Mouse (Mus musculus): ENCODE measurements around the gene Ina.
A peak's percentile ranks its signal among the peaks of the same experiment; 100 is the strongest.

Ina gene

DNA sequence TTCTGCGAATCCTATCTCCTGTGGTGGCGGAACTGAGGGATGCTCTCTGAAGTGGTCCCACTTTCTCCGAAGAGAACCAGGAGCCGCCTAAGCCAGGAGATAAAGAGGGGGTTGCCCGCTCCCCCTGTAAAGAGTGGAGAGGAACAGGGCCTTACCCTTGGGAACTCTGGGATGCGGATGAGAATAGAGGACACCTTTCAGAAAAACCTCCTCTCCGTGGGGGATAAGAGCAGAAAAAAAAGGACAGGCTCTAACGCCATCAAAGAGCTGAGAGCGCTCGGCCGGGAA, 395 bp upstream of the Ina start:
- DNase-seq (ENCODE audit: low read depth) = no peak

DNA sequence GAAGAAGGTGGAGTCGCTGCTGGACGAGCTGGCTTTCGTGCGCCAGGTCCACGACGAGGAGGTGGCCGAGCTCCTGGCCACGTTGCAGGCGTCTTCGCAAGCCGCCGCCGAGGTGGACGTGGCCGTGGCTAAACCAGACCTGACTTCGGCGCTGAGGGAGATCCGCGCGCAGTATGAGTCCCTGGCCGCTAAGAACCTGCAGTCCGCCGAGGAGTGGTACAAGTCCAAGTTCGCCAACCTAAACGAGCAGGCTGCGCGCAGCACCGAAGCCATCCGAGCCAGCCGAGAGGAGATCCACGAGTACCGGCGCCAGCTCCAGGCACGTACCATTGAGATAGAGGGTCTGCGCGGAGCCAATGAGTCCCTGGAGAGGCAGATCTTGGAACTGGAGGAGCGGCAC, 898 bp downstream of the Ina start:
- no peak for DNase-seq (ENCODE audit: low read depth)

DNA sequence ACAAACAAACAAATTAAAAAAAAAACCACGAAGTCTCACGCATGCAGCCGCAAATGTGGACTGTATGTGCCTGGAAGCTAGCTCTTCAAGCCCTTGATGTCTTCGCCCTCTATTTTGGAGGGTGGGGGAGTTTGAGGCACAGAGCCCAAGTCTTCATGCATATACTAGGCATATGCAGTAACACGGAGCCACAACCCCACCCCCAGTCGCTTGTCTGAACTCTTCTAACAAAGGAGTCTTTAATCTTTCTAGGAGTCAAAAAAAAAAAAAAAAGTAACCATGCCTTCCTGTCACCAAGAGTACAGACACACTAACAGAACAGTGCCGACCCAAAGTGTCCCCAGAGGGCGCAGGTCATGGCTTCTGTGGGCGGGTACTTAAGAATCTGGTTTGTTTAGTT, 1.5 kb downstream of the Ina start:
- DNase-seq (ENCODE audit: low read depth) = no peak

DNA sequence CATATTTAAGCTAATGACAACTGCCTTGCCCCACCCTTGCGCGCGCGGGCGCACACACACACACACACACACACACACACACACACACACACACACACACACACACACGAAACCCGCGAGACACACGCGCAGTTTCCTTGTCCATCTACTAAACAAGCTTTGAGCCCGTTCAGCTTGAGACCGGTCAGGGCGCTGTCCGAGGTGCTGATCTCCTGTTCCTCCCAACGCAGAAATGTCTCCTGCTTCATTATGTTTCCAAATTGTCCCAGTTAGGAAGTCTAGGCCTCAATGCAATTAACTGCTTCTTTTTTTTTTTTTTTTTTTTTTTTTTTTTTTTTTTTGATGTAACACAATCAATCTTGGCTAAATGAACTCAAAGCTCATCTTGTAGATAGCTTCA, 2.0 kb downstream of the Ina start:
- peak; percentile 62 for DNase-seq (ENCODE audit: low read depth)

DNA sequence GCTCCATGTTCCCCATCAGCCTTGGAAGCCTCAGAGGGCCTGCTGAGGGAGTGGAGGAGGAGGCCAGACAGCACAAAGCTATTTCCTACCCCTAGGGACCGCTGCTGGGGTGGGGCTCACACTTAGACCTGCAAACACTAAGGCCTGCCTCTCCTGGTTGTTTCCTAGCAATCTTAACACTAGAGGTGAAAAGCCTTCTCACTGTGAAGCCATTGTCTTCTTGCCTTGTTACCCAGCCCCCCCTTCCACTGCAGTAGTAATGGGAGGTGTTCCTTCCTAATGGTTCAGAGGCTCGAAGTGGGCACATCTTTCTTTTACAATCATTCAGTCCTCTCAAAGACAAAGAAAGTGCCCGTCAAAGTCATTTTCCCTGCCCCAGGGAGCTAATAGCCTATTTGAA, 3.3 kb downstream of the Ina start:
- DNase-seq (ENCODE audit: low read depth) = no peak

DNA sequence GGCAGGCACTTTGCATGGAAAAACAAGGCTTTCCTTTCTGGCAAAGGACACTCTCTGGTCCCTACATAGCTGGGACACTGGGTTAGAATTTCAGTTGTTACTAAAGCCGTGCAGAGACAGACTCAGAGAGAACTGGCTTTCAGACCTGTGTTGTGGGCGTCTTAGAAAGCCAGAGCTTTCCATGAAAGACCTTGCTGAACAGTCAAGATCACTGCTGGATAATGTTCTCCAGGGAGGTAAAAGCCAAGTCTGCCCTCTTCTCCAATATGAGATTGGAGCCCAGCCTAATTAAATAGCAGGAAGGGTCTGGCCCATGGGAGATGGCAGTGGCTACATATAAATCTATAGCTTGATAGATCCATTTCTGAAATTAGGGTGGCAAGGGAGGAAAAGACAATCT, 3.8 kb downstream of the Ina start:
- no peak for DNase-seq (ENCODE audit: low read depth)

DNA sequence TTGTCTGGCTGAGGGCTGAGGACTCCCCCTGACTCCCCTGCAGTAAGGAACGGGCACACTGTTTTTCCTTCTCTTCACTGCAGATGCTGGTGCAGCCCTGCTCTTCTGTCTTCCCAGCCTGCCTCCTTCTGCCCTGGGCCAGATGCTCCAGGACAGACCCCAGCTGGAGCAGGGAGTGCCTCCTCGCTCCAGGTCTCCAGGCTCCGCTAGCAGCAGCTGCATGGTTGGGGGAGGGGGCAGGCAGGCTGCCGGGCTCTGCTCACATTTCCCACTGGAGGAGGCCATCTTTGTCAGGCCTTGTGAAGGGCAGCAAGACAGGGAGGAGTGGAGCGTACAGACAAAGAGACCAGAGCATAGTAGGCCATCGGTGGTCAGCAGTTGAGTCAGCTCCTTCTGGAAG, 4.8 kb downstream of the Ina start:
- DNase-seq (ENCODE audit: low read depth) = no peak

DNA sequence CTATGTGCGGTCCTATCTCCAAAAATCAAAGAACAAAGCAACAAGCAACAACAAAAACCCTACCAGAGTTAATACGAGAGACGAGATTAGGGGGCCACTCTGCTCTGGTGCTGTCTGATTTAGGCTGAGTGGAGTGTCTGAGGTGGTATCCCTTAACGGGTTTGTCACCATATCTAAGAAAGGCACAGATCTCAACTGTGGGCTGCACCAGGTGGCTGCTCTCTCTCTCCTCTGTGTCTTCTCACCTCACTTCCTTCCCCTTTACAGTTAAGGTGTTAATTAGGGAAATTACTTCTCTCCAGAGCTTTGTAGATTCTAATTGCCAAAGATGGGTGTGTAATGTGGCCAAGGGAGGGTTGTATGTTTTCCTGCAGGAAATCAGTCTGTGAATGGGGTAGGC, 8.2 kb downstream of the Ina start:
- no peak for DNase-seq (ENCODE audit: low read depth)

DNA sequence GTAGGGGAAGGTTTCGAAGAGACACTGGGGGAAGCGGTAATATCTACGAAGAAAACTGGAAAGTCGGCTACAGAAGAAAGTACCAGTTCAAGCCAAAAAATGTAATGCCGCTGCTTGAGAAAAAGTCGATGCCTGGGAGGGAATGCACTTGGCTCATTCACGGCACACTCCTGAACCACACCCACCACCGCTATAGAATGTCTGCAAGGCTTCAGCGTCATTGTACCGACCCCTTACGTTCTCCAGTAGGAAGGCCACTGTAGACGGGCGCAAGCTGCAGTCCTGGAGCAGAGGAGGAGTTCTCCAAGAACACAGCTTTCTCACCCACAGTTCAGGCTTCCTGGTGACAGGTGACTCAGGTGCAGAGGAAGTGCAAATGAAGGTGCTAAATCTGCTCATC, 9.0 kb downstream of the Ina start:
- no peak for DNase-seq (ENCODE audit: low read depth)

DNA sequence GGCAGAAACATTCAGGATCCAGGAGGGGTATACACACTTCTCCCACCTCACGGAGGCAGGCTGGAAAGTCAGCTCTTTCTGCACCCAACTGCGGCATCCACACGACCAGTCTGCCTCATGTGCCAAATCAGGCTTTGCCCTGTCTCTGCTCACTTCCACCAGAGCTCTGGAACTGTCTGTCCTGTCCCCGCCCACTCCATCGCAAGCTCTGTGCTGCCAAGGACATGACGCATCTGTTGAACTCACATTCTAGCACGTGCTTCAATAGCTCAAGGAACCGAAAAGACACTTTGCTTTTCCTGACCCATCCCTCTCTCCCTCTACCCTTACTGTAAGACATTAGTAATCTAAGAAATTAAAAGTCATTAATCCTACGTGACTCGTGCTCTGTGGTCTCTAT, 10.5 kb downstream of the Ina start:
- DNase-seq (ENCODE audit: low read depth) = no peak

DNA sequence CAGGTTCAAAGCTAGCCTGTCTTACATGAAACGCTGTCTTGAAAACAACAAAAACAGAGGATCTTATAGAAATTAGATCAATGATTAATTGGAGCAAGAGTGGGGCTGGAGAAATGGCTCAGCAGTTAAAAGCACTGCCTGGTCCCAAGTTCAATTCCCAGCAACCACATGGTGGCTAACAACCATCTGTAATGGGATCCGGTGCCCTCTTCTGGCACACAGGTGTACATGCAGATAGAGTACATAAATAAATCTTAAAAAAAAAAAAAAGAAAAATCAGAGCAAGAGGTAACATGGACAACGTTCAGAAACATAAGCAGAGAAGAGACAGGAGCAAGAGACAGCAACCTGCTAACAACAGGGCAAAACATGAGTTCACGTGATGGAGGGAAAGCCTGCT, 12.0 kb downstream of the Ina start:
- DNase-seq (ENCODE audit: low read depth) = no peak

DNA sequence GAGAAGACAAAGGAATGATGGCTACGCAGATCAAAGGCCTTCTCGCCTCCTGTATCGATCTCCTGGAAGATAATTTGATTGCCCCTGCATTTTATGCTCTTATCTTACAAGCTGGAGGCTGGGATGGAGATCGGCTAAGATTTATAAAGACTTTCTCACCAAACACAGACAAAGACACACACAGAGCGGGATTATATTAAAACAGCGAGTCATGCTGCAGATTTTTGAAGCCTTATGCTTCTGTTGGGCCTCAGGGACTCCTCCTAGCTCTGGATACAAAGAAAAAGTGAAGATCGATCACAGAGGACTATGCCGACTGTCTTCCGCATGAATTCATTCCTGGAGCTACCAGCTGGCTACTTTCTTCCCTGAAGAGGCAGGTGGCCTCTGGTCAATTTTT, 15.3 kb downstream of the Ina start:
- no peak for DNase-seq (ENCODE audit: low read depth)

DNA sequence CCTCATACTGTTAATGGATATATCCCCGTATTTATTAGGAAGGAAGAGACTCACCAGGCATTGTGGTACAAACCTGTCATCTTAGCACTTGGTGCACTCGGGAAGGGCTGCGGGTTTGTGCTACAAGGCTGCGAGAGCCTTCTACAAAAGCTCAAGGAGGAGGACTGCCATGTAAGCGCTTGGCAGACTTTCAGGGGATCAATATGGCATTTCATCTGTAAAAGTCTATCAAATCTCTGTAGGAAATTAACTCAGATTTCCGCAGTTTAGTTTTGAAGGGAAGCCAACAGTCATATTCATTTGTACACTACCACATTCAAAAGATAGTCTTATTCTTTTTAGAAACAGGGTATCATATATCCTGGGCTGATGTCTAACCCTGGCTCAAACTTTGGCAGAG, 17.3 kb downstream of the Ina start:
- no peak for DNase-seq (ENCODE audit: low read depth)

DNA sequence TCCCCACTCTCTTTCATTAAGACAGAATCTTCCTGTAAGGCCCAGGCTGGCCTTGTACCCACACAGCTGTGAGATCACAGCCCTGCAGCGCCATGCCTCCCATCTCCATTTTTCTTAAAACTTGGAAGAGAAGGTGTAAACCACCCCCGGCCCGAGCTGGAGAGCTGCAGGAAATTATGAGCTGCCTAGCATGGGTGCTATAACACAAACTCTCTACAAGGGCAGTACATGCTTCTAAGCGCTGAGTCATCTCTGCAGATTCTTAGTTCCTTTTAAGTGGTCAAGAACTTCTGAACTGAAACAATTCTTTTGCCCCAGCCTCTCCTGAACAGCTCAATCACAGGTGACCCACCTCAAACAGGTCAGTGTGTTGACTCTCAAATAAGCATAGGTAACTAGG, 20.4 kb downstream of the Ina start:
- DNase-seq (ENCODE audit: low read depth) = no peak

DNA sequence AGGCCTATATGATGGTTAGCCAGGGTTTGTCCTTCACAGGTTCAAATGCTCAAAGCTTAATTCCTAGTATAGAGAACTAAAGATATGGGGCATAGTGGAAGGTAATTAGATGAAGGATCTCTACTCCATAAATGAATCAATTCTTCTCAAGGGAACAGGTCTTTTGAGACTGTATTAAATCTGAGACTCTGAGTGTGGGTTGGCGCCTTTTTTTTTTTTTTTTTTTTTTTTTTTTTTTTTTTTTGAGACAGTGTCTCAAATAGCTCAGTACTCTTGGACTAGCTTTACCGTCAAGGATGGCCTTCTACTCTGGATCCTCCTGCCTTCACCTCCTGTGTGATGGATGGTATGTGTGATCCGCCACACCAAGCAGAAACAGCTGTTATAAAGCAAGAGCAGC, 22.1 kb downstream of the Ina start:
- no peak for DNase-seq (ENCODE audit: low read depth)

DNA sequence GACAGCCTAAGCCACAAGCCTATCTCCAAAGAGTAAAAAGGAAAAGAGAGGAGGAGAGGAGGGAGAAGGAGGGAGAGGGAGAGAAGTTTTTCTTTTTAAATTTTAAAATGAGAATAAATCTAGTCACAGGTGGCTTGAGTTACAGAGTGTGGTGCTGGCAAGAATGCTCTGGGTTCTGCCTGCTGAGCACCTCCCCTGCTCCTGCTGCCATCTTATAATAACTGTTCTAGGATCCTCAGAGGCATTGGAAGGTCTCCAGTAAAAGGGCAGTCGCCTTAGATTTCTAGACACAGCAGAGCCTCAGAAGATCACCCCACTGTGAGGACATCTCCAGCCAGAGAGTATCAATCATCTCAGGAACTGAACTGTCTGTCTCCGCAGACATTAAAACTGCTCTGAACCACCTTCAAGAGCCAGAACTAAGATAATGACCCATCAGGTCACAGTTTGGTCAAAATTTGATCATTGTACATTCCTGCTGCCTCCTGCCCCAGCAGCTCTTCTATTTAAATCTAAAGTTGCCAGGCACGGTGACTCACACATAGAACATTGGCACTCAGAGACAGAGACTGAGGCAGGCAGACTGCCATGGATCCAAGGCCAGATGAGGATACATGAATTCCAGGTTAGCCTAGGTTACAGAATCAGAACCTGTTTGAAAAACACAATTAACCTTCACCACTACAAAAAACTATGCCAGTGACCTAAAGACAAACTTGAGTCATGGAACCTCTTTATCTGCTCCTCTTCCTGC, 26.4 kb downstream of the Ina start:
- DNase-seq (ENCODE audit: low read depth) = no peak

DNA sequence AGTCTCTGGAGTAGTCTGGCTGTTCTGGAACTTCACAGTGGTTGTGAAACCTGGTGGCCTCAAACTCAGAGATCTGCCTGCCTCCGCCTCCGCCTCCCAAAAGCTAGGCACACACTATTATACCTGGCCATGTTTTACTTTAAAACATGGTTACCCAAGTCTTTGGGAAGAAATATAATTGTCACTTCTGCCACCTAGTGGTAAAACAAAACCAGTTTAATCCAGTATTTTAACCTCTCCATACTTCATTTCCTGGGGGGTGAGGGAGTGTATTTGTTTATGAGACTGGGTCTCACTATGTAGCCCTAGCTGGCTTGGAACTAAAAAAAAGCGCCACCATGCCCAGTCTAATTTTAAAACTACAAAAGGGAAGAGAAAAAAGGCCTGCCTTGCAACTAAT, 29.1 kb downstream of the Ina start:
- DNase-seq (ENCODE audit: low read depth) = peak; percentile 55

DNA sequence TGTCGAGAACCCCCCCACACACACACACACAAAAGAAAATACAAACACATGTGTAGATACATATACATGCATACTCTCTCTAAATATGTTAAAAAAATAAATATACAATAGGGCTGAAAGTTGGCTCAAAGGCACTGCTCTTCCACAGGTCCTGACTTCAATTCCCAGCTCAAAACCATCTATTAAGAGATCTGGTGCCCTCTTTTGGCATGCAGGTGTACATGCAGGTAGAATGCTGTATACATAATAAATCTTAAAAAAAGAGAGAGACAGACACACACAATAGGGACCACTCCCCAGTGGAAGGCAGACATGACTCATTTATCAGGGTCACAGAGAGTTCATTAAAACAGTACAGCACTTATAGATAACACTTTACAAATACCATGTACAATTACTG, 31.8 kb downstream of the Ina start:
- DNase-seq (ENCODE audit: low read depth) = peak; percentile 37

DNA sequence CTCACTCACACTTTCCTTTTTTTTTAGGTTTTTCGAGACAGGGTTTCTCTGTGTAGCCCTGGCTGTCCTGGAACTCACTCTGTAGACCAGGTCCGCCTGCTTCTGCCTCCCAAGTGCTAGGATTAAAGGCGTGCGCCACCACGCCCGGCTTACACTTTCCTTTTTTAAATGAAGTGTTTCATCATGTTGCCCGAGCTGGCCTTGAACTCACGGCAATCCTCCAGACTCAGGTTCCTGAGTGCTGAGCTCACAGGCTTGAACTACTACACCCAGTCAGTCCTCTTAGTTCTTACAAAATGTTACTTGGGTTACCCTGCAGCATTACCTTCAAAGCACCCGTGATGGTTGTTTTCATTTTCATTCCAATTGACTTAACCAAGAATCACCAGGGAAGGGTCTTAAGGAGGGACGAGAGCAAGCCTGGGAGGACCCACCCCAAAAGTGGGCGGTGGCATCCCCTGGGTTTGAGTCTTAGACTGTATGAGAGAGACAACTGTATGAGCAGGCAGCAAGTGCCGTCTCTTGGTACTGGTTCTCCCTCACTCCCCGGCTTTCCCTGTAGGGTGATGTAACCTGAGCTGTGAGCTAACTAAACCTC, 32.8 kb downstream of the Ina start:
- no peak for DNase-seq (ENCODE audit: low read depth)

DNA sequence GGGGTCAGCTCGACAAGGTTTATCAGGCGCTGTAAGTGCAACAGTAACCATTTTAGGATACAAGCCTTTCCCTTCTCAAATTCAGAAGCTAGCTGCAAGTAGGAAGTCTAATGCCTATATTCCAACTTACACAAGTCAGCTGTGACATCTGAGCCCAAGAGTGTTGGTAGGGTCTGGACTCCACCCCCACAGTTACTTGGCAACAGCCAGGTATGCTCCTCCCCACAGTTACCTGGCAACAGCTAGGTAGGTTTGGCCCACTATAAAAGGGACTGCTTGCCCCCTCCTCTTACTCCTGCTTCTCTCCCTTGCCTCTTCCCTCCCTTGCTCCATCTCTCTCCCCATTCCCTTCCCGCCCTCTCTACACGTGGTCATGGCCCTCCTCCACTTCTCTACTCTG, 34.6 kb downstream of the Ina start:
- no peak for DNase-seq (ENCODE audit: low read depth)

DNA sequence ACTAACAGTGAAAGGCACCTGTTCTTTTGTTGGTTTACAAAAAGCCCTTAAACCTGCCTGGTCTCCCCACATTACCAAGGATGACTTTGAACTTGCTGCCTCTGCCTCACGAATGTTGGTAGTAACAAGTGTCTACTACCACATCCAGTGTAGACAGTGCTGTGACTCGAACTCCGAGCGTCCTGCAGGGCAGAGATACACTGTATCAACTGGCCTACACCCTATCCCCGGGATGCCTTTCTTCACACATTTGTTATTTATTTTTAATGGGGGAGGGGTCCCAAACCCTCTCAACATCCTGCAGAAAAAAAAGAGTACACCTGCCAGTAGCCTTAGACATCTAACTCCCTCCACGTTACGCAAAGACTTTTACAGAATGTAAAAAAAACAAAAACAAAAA, 35.3 kb downstream of the Ina start:
- no peak for DNase-seq (ENCODE audit: low read depth)

DNA sequence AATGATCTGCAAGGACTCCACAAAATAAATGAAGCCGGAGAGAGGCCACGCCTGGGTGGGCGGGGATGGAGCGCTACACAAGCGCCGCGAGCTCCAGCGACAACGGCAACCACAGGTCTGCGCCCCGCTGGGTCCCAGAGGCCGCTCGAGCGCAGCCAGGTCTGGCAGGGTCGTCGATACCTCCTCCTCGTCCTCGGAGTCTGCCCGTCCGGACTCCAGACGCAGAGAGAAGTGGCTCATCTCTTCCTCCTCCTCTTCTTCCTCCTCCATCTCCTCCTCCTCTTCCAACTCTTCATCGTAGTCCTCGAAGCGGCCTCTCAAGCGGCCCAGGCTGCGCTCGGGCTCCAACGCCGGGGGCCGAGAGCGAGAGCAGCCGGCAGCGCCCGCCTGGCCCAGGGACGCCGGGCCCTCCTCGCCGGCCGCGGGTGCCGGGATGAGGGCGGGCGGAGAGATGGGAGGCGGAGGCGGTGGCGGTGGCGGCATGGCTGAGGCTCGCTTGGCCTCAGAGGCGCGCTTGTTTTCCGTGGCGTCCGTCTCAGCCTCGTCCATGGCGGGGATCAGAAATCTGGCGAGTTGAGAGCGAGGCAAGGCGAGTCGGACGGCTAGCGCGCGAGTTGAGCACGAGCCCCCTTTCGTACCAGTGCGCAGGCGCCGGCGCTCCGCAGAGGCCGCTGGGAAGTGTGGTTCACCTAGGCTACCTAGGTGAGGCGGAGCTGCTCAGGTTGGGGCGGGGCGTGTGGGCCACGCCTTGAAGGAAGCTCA, 36.0 kb downstream of the Ina start, which contains the start of gene Pcgf6:
Gene Pcgf6, minus strand, starts transcription at position 636 of the 762 bp plus-strand sequence.
- peak; percentile 92 for DNase-seq (ENCODE audit: low read depth)

DNA sequence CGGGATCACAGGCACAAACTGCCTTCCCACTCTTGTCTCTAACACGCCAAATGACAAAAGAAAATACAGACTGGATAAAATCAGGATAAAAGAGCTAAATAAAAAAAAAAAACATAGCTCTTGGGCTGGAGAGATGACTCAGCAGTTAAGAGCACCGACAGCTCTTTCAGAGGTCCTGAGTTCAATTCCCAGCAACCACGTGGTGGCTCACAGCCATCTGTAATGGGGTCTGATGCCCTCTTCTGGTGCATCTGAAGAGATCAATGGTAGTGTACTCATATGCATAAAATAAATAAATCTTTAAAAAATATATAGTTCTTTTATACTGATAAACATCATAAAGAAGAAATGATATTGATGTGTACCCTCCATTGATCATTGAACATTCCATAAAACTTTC, 38.4 kb downstream of the Ina start:
- DNase-seq (ENCODE audit: low read depth) = no peak

DNA sequence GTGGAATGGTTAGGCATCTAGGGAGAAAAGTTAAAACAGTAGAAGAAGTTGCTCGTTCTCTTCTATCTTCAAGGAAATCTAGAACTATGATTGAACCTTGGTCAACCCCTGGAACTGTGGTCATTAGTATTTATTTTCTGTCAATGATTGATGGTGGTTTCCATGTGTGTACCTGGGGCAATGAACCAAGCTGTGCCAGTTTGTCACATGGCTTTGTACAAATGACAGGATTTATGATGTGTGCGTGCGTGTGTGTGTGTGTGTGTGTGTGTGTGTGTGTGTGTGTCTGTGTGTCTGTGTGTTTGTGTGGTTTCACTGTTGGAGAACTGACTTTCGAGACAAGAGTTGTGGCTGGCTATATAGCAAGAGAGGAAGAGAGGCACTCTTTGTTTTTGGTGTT, 39.0 kb downstream of the Ina start:
- DNase-seq (ENCODE audit: low read depth) = no peak

Data from induced T-regulatory cell, adult 2 months (primary cell).